Mouse (Mus musculus) E14TG2a.4 (cell line): Measurements from ENCODE around the gene Mnx1.

Source experiments
- H3K27me3 ChIP-seq: 2 replicates; pipeline ENCODE4 v1.6.1; 2014; ENCODE audit warnings: low read length, control low read depth; ENCODE audit not compliant: insufficient read depth
- H3K36me3 ChIP-seq: 2 replicates; pipeline ENCODE4 v1.6.1; 2014; ENCODE audit warnings: low read length, control low read depth; ENCODE audit not compliant: insufficient read depth
- H3K4me1 ChIP-seq: replicated peaks from 2 replicates; pipeline ENCODE4 v1.6.1; 2014; ENCODE audit warnings: low read depth, low read length, control low read depth
- H3K4me3 ChIP-seq: replicated peaks from 2 replicates; pipeline ENCODE4 v1.5.1; 2014; ENCODE audit warnings: mild to moderate bottlenecking, low read length
- H3K9me3 ChIP-seq: 2 replicates; pipeline ENCODE4 v1.6.1; 2014; ENCODE audit warnings: low read length, control low read depth
- CTCF ChIP-seq: conservative IDR thresholded peaks from 2 replicates; pipeline ENCODE4 v1.5.1; 2014; ENCODE audit warnings: low read length
- NANOG ChIP-seq: IDR thresholded peaks from 2 replicates; pipeline ENCODE4 v1.6.1; 2014; ENCODE audit warnings: borderline replicate concordance, low read length, mixed read lengths
- POU5F1 ChIP-seq: IDR thresholded peaks from 2 replicates; pipeline ENCODE4 v1.6.1; 2014; ENCODE audit warnings: low read length, borderline replicate concordance

Mnx1 gene

GRCm38 (mm10) chr5:29478208-29479197, at the start of gene Mnx1:
Gene Mnx1, minus strand, starts transcription at chr5:29478470.
- peak within 1 kb of the TSS; percentile 78 for H3K4me3 ChIP-seq
- H3K27me3 ChIP-seq = peaks cover 98% of the 10 kb centered on the region
- TF ChIP-seq CTCF (no peak), NANOG (no peak), POU5F1 (no peak)
- H3K4me1 ChIP-seq = peaks cover 58% of the 10 kb centered on the region
- no peaks in the 10 kb centered on the region for H3K36me3 ChIP-seq
- H3K9me3 ChIP-seq = no peaks in the 10 kb centered on the region

GRCm38 (mm10) chr5:29516432-29516831, 38.2 kb upstream of the Mnx1 start:
- Histone ChIP-seq H3K36me3 (no peaks in the 10 kb centered on the region), H3K4me1 (no peaks in the 10 kb centered on the region), H3K27me3 (peaks cover 4% of the 10 kb centered on the region; the same call in 1 of the 2 replicates), H3K9me3 (no peaks in the 10 kb centered on the region), H3K4me3 (no peak overlapping the region)
- TF ChIP-seq POU5F1 (no peak), CTCF (no peak), NANOG (no peak)

GRCm38 (mm10) chr5:29515888-29516287, 37.6 kb upstream of the Mnx1 start:
- no peaks in the 10 kb centered on the region for H3K9me3 ChIP-seq
- no peak overlapping the region for H3K4me3 ChIP-seq
- no peak for TF ChIP-seq CTCF
- TF ChIP-seq POU5F1 = no peak
- TF ChIP-seq NANOG = no peak
- H3K27me3 ChIP-seq = peaks cover 4% of the 10 kb centered on the region; the same call in 1 of the 2 replicates
- no peaks in the 10 kb centered on the region for H3K36me3 ChIP-seq
- no peaks in the 10 kb centered on the region for H3K4me1 ChIP-seq

- TF ChIP-seq CTCF (no peak), POU5F1 (no peak), NANOG (no peak)
- no peaks in the 10 kb centered on the region for H3K9me3 ChIP-seq
These were observed 28.7 kb upstream of the Mnx1 start for GRCm38 (mm10) chr5:29507013-29507412.

GRCm38 (mm10) chr5:29487321-29487720, 9.1 kb upstream of the Mnx1 start:
- Histone ChIP-seq H3K9me3 (no peaks in the 10 kb centered on the region), H3K27me3 (peaks cover 76% of the 10 kb centered on the region), H3K36me3 (no peaks in the 10 kb centered on the region), H3K4me3 (no peak overlapping the region), H3K4me1 (peaks cover 25% of the 10 kb centered on the region)
- no peak for TF ChIP-seq CTCF
- no peak for TF ChIP-seq POU5F1
- TF ChIP-seq NANOG = no peak

More at GRCm38 (mm10) chr5:29507013-29507412, 28.7 kb upstream of the Mnx1 start:
- H3K36me3 ChIP-seq = no peaks in the 10 kb centered on the region
- no peak overlapping the region for H3K4me3 ChIP-seq
- H3K27me3 ChIP-seq = peaks cover 4% of the 10 kb centered on the region
- H3K4me1 ChIP-seq = no peaks in the 10 kb centered on the region

- peaks cover 31% of the 10 kb centered on the region for H3K4me1 ChIP-seq
- no peaks in the 10 kb centered on the region for H3K9me3 ChIP-seq
- H3K36me3 ChIP-seq = no peaks in the 10 kb centered on the region
- H3K4me3 ChIP-seq = no peak overlapping the region; the same call in 1 of the 2 replicates
- H3K27me3 ChIP-seq = peaks cover 89% of the 10 kb centered on the region
- no peak for TF ChIP-seq POU5F1
These were observed 7.7 kb upstream of the Mnx1 start for GRCm38 (mm10) chr5:29485941-29486320.

GRCm38 (mm10) chr5:29484965-29485940, 7.0 kb upstream of the Mnx1 start:
- Histone ChIP-seq H3K36me3 (no peaks in the 10 kb centered on the region), H3K4me1 (peaks cover 35% of the 10 kb centered on the region)
- TF ChIP-seq CTCF = no peak
- TF ChIP-seq NANOG = no peak
- no peak for TF ChIP-seq POU5F1

GRCm38 (mm10) chr5:29483801-29484200, 5.5 kb upstream of the Mnx1 start:
- Histone ChIP-seq H3K36me3 (no peaks in the 10 kb centered on the region), H3K4me3 (no peak overlapping the region), H3K27me3 (peaks cover 94% of the 10 kb centered on the region), H3K4me1 (peaks cover 48% of the 10 kb centered on the region), H3K9me3 (no peaks in the 10 kb centered on the region)
- TF ChIP-seq CTCF (no peak), NANOG (no peak), POU5F1 (no peak)

More at GRCm38 (mm10) chr5:29484965-29485940, 7.0 kb upstream of the Mnx1 start:
- Histone ChIP-seq H3K27me3 (peaks cover 93% of the 10 kb centered on the region), H3K9me3 (no peaks in the 10 kb centered on the region), H3K4me3 (peak overlapping the region; percentile 68)
